ENCODE assay signal across 23 mouse cellular contexts in the genomic region with DNA sequence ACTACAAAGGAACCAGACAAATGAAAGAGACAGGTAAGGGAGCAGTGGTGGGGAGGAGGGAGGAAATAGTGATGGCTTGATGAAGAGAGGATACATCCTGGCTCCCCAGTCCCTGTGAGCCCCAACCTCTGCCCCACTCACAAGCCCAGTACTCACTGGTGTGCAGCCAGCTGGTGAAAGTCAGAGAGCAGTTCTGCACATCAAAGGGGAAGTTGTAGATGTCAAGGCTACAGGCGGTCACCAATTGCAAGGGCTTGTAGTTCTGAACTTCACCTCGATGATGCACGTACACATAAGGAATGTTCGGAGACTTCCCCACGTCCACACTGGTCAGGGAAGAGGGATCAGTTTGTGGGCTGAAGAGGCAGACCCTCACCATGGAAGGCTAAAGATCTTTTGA. TPM values are rescaled to one million over a fixed set of nuclear protein-coding genes. Genes with fewer than 3 reads are reported as not detected.
DNase-seq lines count a peak whose midpoint lies in the region; TF ChIP-seq lines count a peak whose summit lies in the region.
"Had no signal": no experiment of that assay in that cellular context is flagged by ENCODE, and none has a peak within 500 bp of the region (broad histone marks: within the 10 kb centered on the region; RNA-seq: fewer than 3 reads in every experiment).

No protein-coding gene starts in this region.

- intact Hi-C loops in left cerebral cortex, adult 2 months (cut with DNase I): no loop called here

- peak; percentile 5 to 29 for DNase-seq in adrenal gland, adult 18-20 months (ENCODE audit: low spot score in 2 of 2)
- no peak for DNase-seq in adrenal gland, postnatal 25 days
- DNase-seq in A20 (ENCODE audit: low read depth, low spot score): peak; percentile 53
- peak; percentile 29 for DNase-seq in adrenal gland, adult 8-10 months
- peak; percentile 35 to 43 for DNase-seq in adrenal gland, postnatal 36 days
- DNase-seq in left cerebral cortex, adult 2 months (ENCODE audit: extremely low spot score in 1 of 2, low spot score in 2 of 2): no peak
- no peak for DNase-seq in embryo, embryonic 10.5 days (ENCODE audit: low spot score)
- DNase-seq: B cell, adult 2 months; cerebellum, adult 11 months; cerebellum, adult 18-20 months; cerebellum, adult 8-10 months; cerebellum, adult 9-11 months; cerebellum, postnatal 14 days; cerebellum, postnatal 36 days; forebrain, postnatal 0 days had no signal

- TF ChIP-seq CTCF in left cerebral cortex, adult 2 months (IDR thresholded peaks at IDR 0.05): no peak

- no peak overlapping the region for H3K27ac ChIP-seq in left cerebral cortex, adult 2 months
- H3K27ac ChIP-seq: embryonic facial prominence, embryonic 10.5 days; embryonic facial prominence, embryonic 12.5 days; forebrain, embryonic 13.5 days; forebrain, embryonic 15.5 days had no signal

- H3K4me3 ChIP-seq in left cerebral cortex, adult 2 months: no peak overlapping the region
- H3K4me3 ChIP-seq: embryonic facial prominence, embryonic 10.5 days; embryonic facial prominence, embryonic 12.5 days; forebrain, embryonic 13.5 days; forebrain, embryonic 15.5 days had no signal

RNA-seq across cellular contexts. Expression of a gene that starts 6.5 kb away (rescaled TPM):
- 1 to 10 TPM; 4.4 to 7.1 TPM for total RNA-seq in adrenal gland, adult 18-20 months (2021)
- 3.2 and 3.8 TPM in 2 replicates for total RNA-seq in adrenal gland, postnatal 25 days (2021)
- 10 to 100 TPM in 2 of 4 experiments, 1 to 10 TPM in 2; 4.7 to 14.2 (median 8.5) TPM for total RNA-seq in adrenal gland, adult 8-10 months (2022)
- total RNA-seq in adrenal gland, postnatal 36 days (2021): 1 to 10 TPM; 4.6 to 5.5 TPM
- total RNA-seq in left cerebral cortex, adult 2 months (2021): 1 to 10 TPM; 6.5 to 7.7 TPM
- total RNA-seq: CH12.LX; common myeloid progenitor, adult 5-6 weeks; G1E; gastrocnemius, adult 18-20 months had no signal

Comparison
In these comparisons a context has a peak if more than half of its experiments do, and no peak if none do; other contexts are left out.
1. DNase-seq: peak in adrenal gland, adult 18-20 months (2 of 2), A20 (single experiment), adrenal gland, adult 8-10 months (single experiment) and adrenal gland, postnatal 36 days (2 of 2); none in adrenal gland, postnatal 25 days (single experiment), left cerebral cortex, adult 2 months (0 of 2) and embryo, embryonic 10.5 days (single experiment).